18 mouse cellular contexts compared by ENCODE assay signal in the genomic region with DNA sequence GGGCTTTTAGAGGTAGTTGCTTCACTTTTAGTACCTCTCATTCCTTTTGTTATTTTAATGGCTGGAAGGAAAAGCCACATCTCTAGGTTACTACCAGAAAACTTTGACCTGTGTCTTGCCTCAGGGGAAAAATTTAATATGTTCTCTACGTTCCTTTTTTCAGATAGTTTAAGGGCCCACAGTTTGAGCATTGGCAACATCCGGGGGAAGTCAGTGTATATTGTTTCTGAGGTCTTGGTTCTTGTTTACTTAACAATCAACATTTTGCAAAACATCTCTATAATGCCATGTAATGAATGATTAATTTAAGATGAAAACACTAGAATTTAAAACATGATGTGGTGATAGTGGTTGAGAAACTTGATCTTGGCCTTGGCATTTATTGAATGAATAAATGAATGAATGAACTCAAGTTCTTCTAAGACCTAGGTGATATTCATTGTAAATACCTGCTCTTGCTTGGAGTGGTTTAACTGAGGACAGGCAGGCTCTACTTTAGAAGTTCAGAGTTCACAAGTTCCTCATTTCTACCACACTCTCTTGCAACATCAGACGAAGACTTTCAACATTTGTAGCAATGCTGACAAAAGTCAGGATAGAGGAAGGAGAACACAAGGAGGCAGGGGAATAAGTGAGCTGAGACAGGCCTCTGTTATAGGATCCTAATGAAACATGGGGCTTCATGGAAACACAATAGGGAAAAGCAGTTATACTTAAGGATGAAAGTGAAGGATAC.
DNase-seq lines count a peak whose midpoint lies in the region; ATAC-seq and TF ChIP-seq lines count a peak whose summit lies in the region.
"Had no signal": no experiment of that assay in that cellular context is flagged by ENCODE, and none has a peak within 500 bp of the region (broad histone marks: within the 10 kb centered on the region; RNA-seq: fewer than 3 reads in every experiment).

No protein-coding gene starts in this region.

- peak; percentile 97 for ATAC-seq in megakaryocyte, adult 5-6 weeks (ENCODE audit: poor library complexity, severe bottlenecking)
- ATAC-seq in hindbrain, postnatal 0 days = no peak
- ATAC-seq: forebrain, embryonic 13.5 days; forebrain, postnatal 0 days had no signal

- peak; percentile 7 for DNase-seq in liver, adult 2 months (ENCODE audit: extremely low read depth, low read depth, low spot score)
- no peak for DNase-seq in liver
- peak; percentile 3 for DNase-seq in lung, postnatal 25 days (ENCODE audit: low spot score)
- DNase-seq in lung, postnatal 10 days = no peak
- DNase-seq in adipocyte (ENCODE audit: low spot score) = no peak
- DNase-seq in hindbrain, postnatal 0 days (ENCODE audit: low spot score) = no peak
- DNase-seq: adrenal gland, postnatal 14 days; cerebellum, adult 18-20 months; cerebellum, adult 9-11 months; cerebellum, postnatal 36 days; forebrain, postnatal 0 days; gastrocnemius, postnatal 14 days had no signal

- no peak overlapping the region for H3K4me2 ChIP-seq in hindbrain, postnatal 0 days (ENCODE audit: low read depth, low read length)
- H3K4me2 ChIP-seq: forebrain, embryonic 13.5 days; heart, embryonic 12.5 days; hindbrain, embryonic 14.5 days had no signal

- H3K27me3 ChIP-seq in liver, adult 2 months (ENCODE audit: control insufficient read depth, insufficient read depth, low read length) = no peaks in the 10 kb centered on the region
- H3K27me3 ChIP-seq in hindbrain, postnatal 0 days (ENCODE audit: insufficient read depth, low read length) = no peaks in the 10 kb centered on the region
- H3K27me3 ChIP-seq: forebrain, embryonic 13.5 days; heart, embryonic 12.5 days had no signal

- no peaks in the 10 kb centered on the region for H3K9me3 ChIP-seq in hindbrain, postnatal 0 days (ENCODE audit: low read length)
- H3K9me3 ChIP-seq: embryonic facial prominence, embryonic 10.5 days; forebrain, embryonic 13.5 days; heart, embryonic 12.5 days; hindbrain, embryonic 10.5 days had no signal

- H3K36me3 ChIP-seq in liver, adult 2 months (ENCODE audit: control insufficient read depth, insufficient read depth, low read length) = no peaks in the 10 kb centered on the region
- H3K36me3 ChIP-seq in hindbrain, postnatal 0 days (ENCODE audit: insufficient read depth, low read length) = no peaks in the 10 kb centered on the region
- H3K36me3 ChIP-seq: embryonic facial prominence, embryonic 10.5 days; heart, embryonic 12.5 days; hindbrain, embryonic 10.5 days had no signal

- H3K79me2 ChIP-seq in liver, adult 2 months (ENCODE audit: control insufficient read depth, insufficient read depth, low read length) = no peaks in the 10 kb centered on the region

- H3K9ac ChIP-seq in liver, adult 2 months (ENCODE audit: low read depth, low read length) = no peak overlapping the region
- no peak overlapping the region for H3K9ac ChIP-seq in hindbrain, postnatal 0 days (replicated peaks; ENCODE audit: low read length)
- H3K9ac ChIP-seq: forebrain, embryonic 13.5 days; forebrain, postnatal 0 days; heart, embryonic 12.5 days; hindbrain, embryonic 14.5 days had no signal

- 78% methylated on average over 3 of the region's 3 CpGs for WGBS in liver, adult 2 months
- 92% methylated on average over 3 of the region's 3 CpGs for WGBS in hindbrain, postnatal 0 days

- no peak for TF ChIP-seq CTCF in liver, adult 2 months (IDR thresholded peaks at IDR 0.05; ENCODE audit: low read depth, low read length)
- TF ChIP-seq CTCF in hindbrain, postnatal 0 days (IDR thresholded peaks at IDR 0.05; ENCODE audit: low read depth) = no peak

- H3K27ac ChIP-seq in liver, adult 2 months (replicated peaks; ENCODE audit: insufficient read depth, low read depth, low read length) = no peak overlapping the region
- H3K27ac ChIP-seq in hindbrain, postnatal 0 days = no peak overlapping the region
- H3K27ac ChIP-seq: embryonic facial prominence, embryonic 10.5 days; forebrain, embryonic 13.5 days; hindbrain, embryonic 10.5 days; hindbrain, embryonic 14.5 days had no signal

- H3K4me1 ChIP-seq in liver, adult 2 months (ENCODE audit: control insufficient read depth, insufficient read depth, low read length) = no peaks in the 10 kb centered on the region
- no peaks in the 10 kb centered on the region for H3K4me1 ChIP-seq in hindbrain, postnatal 0 days (ENCODE audit: insufficient read depth, low read length)
- H3K4me1 ChIP-seq: embryonic facial prominence, embryonic 10.5 days; forebrain, embryonic 13.5 days; heart, embryonic 12.5 days; hindbrain, embryonic 10.5 days had no signal

- H3K4me3 ChIP-seq in liver, adult 2 months (ENCODE audit: insufficient read depth, low read depth, low read length) = no peak overlapping the region
- H3K4me3 ChIP-seq in hindbrain, postnatal 0 days (ENCODE audit: low read length) = no peak overlapping the region
- H3K4me3 ChIP-seq: embryonic facial prominence, embryonic 10.5 days; forebrain, embryonic 13.5 days; heart, embryonic 12.5 days; hindbrain, embryonic 10.5 days had no signal

- no peak for TF ChIP-seq POLR2A in liver, adult 2 months (IDR thresholded peaks at IDR 0.05; ENCODE audit: extremely low read depth, insufficient read depth, low read length)

Comparison
In these comparisons a context has a peak if more than half of its experiments do, and no peak if none do; other contexts are left out.
1. DNase-seq: peak in liver, adult 2 months (single experiment) and lung, postnatal 25 days (single experiment); none in liver (single experiment), lung, postnatal 10 days (single experiment), adipocyte (single experiment) and hindbrain, postnatal 0 days (single experiment).